Mouse (Mus musculus): Measurements from ENCODE around the gene Tmem104.

The Tmem104 gene

GRCm38 (mm10) chr11:115167631-115168249, 19.5 kb upstream of the Tmem104 start:
- DNase-seq: no peak

- DNase-seq: no peak
Observed at GRCm38 (mm10) chr11:115169430-115169829, 17.9 kb upstream of the Tmem104 start.

GRCm38 (mm10) chr11:115171125-115171524, 16.2 kb upstream of the Tmem104 start:
- DNase-seq: no peak

GRCm38 (mm10) chr11:115172825-115173287, 14.4 kb upstream of the Tmem104 start:
- DNase-seq: peak in 1 of 2 experiments; percentile 14

GRCm38 (mm10) chr11:115173549-115174339, 13.5 kb upstream of the Tmem104 start:
- peak in 1 of 2 experiments; percentile 40 for DNase-seq

GRCm38 (mm10) chr11:115176399-115177190, 10.7 kb upstream of the Tmem104 start:
- no peak for DNase-seq

GRCm38 (mm10) chr11:115177559-115178195, 9.6 kb upstream of the Tmem104 start:
- DNase-seq: no peak

- DNase-seq: no peak
Observed at GRCm38 (mm10) chr11:115178766-115179165, 8.5 kb upstream of the Tmem104 start.

GRCm38 (mm10) chr11:115179191-115179590, 8.1 kb upstream of the Tmem104 start:
- no peak for DNase-seq

GRCm38 (mm10) chr11:115179881-115180280, 7.4 kb upstream of the Tmem104 start:
- DNase-seq: peak in 1 of 2 experiments; percentile 12

GRCm38 (mm10) chr11:115181913-115182638, 5.2 kb upstream of the Tmem104 start:
- peak; percentile 74 to 78 for DNase-seq

- no peak for DNase-seq
Observed at GRCm38 (mm10) chr11:115184973-115185372, 2.3 kb upstream of the Tmem104 start.

- no peak for DNase-seq
Observed at GRCm38 (mm10) chr11:115187693-115188092, 406 bp downstream of the Tmem104 start, which contains the start of gene Nat9. TSS of gene Nat9 (minus strand) at chr11:115187859.

- DNase-seq: no peak
Observed at GRCm38 (mm10) chr11:115188539-115189231, 1.4 kb downstream of the Tmem104 start.

GRCm38 (mm10) chr11:115189304-115189703, 2.0 kb downstream of the Tmem104 start:
- no peak for DNase-seq

GRCm38 (mm10) chr11:115192180-115192579, 4.9 kb downstream of the Tmem104 start:
- DNase-seq: no peak

- DNase-seq: no peak
Observed at GRCm38 (mm10) chr11:115194693-115195092, 7.4 kb downstream of the Tmem104 start.

- DNase-seq: no peak
Observed at GRCm38 (mm10) chr11:115195933-115196332, 8.6 kb downstream of the Tmem104 start.

GRCm38 (mm10) chr11:115197558-115197957, 10.3 kb downstream of the Tmem104 start:
- no peak for DNase-seq

- DNase-seq: no peak
Observed at GRCm38 (mm10) chr11:115198932-115199384, 11.7 kb downstream of the Tmem104 start.

GRCm38 (mm10) chr11:115200520-115200919, 13.2 kb downstream of the Tmem104 start:
- DNase-seq: no peak
